Mouse (Mus musculus) small intestine, adult 2 months (tissue): ENCODE measurements around the gene Agbl4. TPM values are rescaled to one million over a fixed set of nuclear protein-coding genes. Genes with fewer than 3 reads are reported as not detected.

Experiments
- H3K27ac ChIP-seq: fragments of 200-500 bp; 2 replicates; pipeline ENCODE4 v1.5.1; 2012; ENCODE audit warnings: low read depth, low read length, control low read depth, inconsistent platforms; ENCODE audit not compliant: insufficient read depth
- H3K27me3 ChIP-seq: fragments of 200-500 bp; 2 replicates; pipeline ENCODE4 v1.6.1; 2012; ENCODE audit warnings: mild to moderate bottlenecking, moderate library complexity, low read length, inconsistent platforms; ENCODE audit not compliant: control insufficient read depth, insufficient read depth
- H3K36me3 ChIP-seq: fragments of 200-500 bp; 2 replicates; pipeline ENCODE4 v1.6.1; 2012; ENCODE audit warnings: mild to moderate bottlenecking, low read length, control low read depth, inconsistent platforms; ENCODE audit not compliant: control insufficient read depth, insufficient read depth
- H3K4me1 ChIP-seq: fragments of 200-500 bp; 2 replicates; pipeline ENCODE4 v1.6.1; 2012; ENCODE audit warnings: low read length, inconsistent platforms, mixed read lengths; ENCODE audit not compliant: control insufficient read depth, insufficient read depth, insufficient read length
- H3K4me3 ChIP-seq: fragments of 200-500 bp; 2 replicates; pipeline ENCODE4 v1.5.1; 2012; ENCODE audit warnings: low read depth, mild to moderate bottlenecking, control low read depth, inconsistent platforms, low read length, moderate library complexity
- CTCF ChIP-seq: fragments of 200-500 bp; IDR thresholded peaks from 2 replicates; pipeline ENCODE4 v1.5.1; 2012; ENCODE audit warnings: low read depth, mild to moderate bottlenecking, control low read depth, inconsistent platforms, low read length, moderate library complexity, mixed read lengths; ENCODE audit not compliant: insufficient replicate concordance, insufficient read length; ENCODE audit errors: extremely low read depth
- POLR2A ChIP-seq: fragments of 200-500 bp; IDR thresholded peaks from 2 replicates; pipeline ENCODE4 v1.6.1; 2012; ENCODE audit warnings: low read depth, mild to moderate bottlenecking, control low read depth, inconsistent platforms, low read length, moderate library complexity
- WGBS: fragments of 180-500 bp; shearing (Covaris S2); methylation state at CpG from one replicate; pipeline ENCODE4 v1.1.7; 2018; 5-methylcytosine and 5-hydroxymethylcytosine counted together
- polyA plus RNA-seq: library from polyadenylated mRNA; depleted of rRNA; stranded (reverse); fragments of >200 nt; gene quantifications from 2 replicates; pipeline ENCODE4 v1.2.3, GENCODE M21; 2012

Agbl4 gene
- polyA plus RNA-seq, 1 experiment: not detected

DNA sequence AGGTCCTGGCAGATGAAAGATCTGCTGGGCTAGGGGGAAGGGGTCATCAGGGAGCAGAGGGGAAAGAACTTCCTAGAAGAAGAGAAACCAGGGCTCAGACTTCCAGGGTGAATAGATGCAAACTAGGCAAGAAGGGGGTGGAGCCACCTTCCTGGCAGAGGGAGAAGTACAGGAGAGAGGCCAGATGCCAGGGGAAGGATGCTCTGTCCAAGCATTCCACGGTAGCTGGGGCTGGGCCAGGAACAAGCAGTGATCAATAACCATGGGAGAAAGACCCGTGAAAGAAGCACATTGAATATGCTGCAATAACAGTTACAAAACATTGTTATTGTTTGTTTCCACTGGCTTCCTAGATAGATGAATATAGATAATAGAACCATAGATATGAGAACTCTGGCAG lies 1224.4 kb downstream of the Agbl4 start:
- 26% methylated on average over 2 of the region's 2 CpGs for WGBS
- no peak for TF ChIP-seq CTCF
- TF ChIP-seq POLR2A: no peak
- H3K4me1 ChIP-seq: no peaks in the 10 kb centered on the region
- no peak overlapping the region for H3K27ac ChIP-seq
- H3K27me3 ChIP-seq: no peaks in the 10 kb centered on the region
- no peak overlapping the region for H3K4me3 ChIP-seq
- H3K36me3 ChIP-seq: no peaks in the 10 kb centered on the region

DNA sequence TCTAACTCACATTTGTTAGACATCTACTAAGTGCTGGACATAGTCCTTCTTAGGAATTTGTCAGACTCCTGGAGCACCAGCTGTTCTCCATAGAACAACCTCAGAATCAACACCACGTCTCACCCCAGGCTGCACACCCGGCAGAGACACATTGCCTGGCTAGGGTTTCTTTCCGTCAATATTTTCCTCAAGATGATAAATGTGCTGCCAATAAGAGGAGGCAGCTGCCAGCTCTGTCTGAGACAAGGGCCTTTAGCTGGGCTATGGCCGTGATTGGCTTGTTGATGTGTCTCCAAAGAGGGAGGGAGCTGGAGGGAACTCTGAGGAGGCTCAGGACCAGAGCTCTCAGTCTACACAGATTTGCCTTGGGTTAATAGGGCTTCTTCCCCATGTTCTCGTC lies 1227.5 kb downstream of the Agbl4 start:
- Histone ChIP-seq H3K4me3 (no peak overlapping the region), H3K27me3 (no peaks in the 10 kb centered on the region), H3K4me1 (no peaks in the 10 kb centered on the region), H3K27ac (no peak overlapping the region), H3K36me3 (no peaks in the 10 kb centered on the region)
- no peak for TF ChIP-seq CTCF
- TF ChIP-seq POLR2A: no peak
- 38% methylated on average over 5 of the region's 5 CpGs for WGBS

DNA sequence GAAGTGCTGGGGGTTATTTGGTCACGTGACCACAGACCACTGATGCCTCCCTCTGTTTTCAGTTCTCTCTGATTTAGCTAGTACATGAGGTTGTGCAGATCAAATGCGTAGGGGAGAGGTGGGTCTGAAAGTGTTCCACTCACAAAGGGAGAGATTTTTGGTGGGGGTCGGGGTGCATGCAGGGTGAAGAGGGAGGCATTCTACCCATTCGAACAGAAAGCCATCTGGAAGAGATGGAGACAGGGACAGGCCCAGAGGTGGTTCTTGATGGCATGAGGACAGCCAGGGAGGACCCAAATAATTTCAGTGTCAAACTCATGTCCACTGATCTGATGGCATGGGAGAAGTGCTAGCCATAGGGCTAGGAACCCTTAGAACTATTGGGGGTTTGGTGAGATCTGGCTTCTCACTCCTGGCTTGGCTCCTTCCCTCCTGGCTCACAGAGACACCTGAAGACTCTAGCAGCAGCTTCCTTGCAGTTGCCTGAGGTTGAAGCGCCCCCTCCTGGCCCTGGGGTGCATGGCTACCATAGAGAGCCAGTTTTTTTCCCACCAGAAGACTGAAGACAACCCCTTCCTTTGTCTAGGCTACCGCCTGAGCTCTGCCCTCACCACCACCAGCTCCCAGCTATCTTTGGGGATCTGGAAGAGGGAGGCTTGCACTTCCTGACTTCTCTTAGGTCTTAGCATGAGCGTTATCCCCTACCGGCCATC lies 1228.8 kb downstream of the Agbl4 start:
- H3K36me3 ChIP-seq: no peaks in the 10 kb centered on the region
- H3K4me3 ChIP-seq: no peak overlapping the region
- 42% methylated on average over 8 of the region's 8 CpGs for WGBS
- H3K27me3 ChIP-seq: no peaks in the 10 kb centered on the region
- TF ChIP-seq CTCF (peak; percentile 71; the same call in 1 of the 2 replicates), POLR2A (no peak)
- H3K4me1 ChIP-seq: no peaks in the 10 kb centered on the region
- H3K27ac ChIP-seq: no peak overlapping the region

DNA sequence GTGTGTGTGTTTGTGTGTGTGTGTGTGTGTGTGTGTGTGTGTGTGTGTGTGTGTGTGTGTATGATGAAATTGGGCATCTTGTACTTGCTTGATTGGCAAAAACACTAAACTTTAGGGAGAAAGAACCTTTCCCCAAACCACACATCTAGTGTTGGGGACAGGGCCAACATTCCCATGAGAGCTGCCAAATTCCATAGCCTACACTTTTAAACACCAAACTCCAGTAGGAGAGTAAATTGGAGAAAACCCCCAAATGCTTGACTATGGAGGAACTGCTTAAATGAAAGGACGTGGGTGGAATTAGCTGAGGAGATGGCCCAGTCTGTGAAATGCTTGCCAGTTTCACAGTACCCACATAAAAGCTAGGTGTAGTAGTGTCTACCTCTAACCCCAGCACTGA lies 1235.2 kb downstream of the Agbl4 start:
- 76% methylated on average over 1 of the region's 1 CpGs for WGBS
- Histone ChIP-seq H3K4me1 (no peaks in the 10 kb centered on the region), H3K4me3 (no peak overlapping the region), H3K27me3 (no peaks in the 10 kb centered on the region), H3K36me3 (no peaks in the 10 kb centered on the region), H3K27ac (no peak overlapping the region)
- no peak for TF ChIP-seq CTCF
- TF ChIP-seq POLR2A: no peak

DNA sequence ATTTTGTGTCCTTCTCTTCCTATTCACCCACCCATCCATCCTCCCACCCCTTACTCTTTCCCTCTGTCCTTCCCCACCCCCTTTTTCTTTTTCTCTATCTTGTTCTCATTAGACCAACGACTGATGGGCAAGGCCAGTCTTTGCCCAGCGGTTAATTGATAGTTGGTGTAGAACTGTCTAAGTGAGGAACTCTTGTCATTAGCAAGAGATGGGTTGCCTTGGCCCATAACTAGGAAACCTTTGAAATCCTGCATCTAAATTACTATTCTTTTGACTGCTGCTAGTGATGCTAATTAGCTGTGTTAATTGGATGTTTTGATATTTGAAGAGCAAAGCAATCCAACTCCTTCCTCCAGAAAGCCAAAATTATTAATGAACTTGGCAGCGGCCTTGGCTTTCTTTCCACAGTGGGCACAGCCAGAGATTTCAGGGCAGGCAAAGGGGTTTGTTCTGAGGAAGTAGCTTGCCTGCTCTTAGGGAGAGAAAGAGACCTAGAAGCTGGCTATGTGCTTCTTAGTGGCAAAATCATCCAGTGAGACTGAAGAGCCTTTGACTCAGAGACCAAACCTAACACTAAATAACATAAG lies 1238.2 kb downstream of the Agbl4 start:
- WGBS: 83% methylated on average over 3 of the region's 3 CpGs
- H3K27me3 ChIP-seq: no peaks in the 10 kb centered on the region
- H3K36me3 ChIP-seq: no peaks in the 10 kb centered on the region
- TF ChIP-seq POLR2A (no peak), CTCF (no peak)
- H3K27ac ChIP-seq: no peak overlapping the region
- no peak overlapping the region for H3K4me3 ChIP-seq
- no peaks in the 10 kb centered on the region for H3K4me1 ChIP-seq

DNA sequence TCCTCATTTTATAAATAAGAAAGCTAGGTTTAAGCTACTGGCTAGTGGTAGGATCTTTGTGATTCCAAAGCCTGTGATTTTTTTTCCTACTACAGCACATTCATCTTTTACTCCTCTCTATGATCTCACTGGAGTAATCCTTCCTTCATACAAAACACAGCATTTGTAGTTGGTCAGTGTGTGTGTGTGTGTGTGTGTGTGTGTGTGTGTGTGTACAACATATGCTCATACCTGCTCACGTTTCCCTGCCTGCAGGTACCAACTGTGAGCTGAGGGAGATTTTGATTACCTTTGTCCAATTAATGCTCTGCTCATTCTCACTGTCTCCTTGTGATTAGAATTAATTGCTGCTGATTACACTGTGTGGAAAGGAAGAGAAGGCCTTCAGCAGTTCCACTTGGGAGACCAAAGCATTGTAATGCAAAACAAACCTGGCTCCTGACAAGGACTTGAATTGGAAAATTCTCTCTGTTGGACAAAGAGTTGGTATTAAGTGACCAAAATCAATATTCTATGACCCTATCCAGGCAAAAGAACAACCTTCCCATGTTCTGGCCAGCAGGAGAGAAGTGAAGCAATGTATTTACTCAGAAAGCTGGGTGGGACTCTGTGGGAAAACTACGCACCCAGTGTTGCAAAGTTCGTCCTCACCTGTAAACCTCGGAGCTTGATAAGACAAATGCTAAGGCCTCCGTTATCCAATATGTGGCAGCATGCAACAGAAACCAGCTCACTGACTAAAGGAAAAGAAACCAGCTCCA lies 1241.7 kb downstream of the Agbl4 start:
- H3K4me1 ChIP-seq: no peaks in the 10 kb centered on the region
- no peak overlapping the region for H3K4me3 ChIP-seq
- WGBS: 36% methylated on average over 5 of the region's 5 CpGs
- H3K27me3 ChIP-seq: no peaks in the 10 kb centered on the region
- no peaks in the 10 kb centered on the region for H3K36me3 ChIP-seq
- TF ChIP-seq CTCF: no peak
- TF ChIP-seq POLR2A: no peak
- H3K27ac ChIP-seq: no peak overlapping the region

DNA sequence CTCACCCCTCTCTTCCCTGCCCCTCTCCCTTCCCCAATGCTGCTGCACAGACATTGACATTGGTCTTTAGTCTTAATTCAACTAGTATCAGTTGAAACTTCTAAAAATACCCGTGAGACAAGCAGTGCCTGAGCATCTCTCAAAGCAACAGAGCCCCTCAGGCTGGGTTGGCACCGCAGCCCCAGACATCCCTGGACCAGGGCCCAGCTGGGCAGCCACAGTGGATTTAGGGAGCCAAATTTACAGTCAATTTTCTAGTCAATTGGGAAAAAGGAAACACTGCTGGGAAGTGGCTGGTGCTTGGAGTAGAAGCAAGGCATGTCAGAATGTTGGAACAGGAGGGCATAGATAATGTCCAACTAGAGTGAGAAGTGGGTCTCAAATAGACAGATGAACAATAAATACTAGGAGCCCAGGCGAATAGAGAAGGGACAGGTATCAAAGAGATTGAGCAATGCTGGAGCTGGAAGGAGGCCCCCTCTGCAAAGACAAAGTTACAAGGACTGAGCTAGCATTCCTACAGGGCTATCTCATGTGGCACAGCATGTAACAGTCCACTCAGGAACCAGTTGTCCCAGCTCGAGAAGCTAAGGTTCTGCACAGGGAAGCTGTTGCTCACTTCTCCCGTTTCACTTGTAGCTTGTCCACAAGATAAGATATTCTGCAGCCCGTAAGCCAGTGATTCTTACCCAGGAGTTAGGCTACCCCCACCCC lies 1247.8 kb downstream of the Agbl4 start:
- no peaks in the 10 kb centered on the region for H3K27me3 ChIP-seq
- no peaks in the 10 kb centered on the region for H3K36me3 ChIP-seq
- TF ChIP-seq POLR2A (no peak), CTCF (no peak)
- H3K4me3 ChIP-seq: no peak overlapping the region
- H3K27ac ChIP-seq: no peak overlapping the region
- 44% methylated on average over 6 of the region's 6 CpGs for WGBS
- 0 out of 2 replicates have a peak, but pooled peaks cover 1% of the 10 kb centered on the region for H3K4me1 ChIP-seq
